Mouse (Mus musculus) heart, adult 2 months (tissue): ENCODE data around the gene Fanci.

ENCODE experiments used
- CTCF ChIP-seq: fragments of 200-600 bp; IDR thresholded peaks from 2 replicates; pipeline ENCODE4 v1.8.1; 2022; ENCODE audit warnings: antibody characterized with exemption, mild to moderate bottlenecking, moderate library complexity
- EP300 ChIP-seq: fragments of 200-500 bp; IDR thresholded peaks from 2 replicates; pipeline ENCODE4 v1.6.1; 2011; ENCODE audit warnings: low read depth, low read length, control low read depth; ENCODE audit not compliant: insufficient read depth
- POLR2A ChIP-seq: fragments of 200-500 bp; IDR thresholded peaks from 2 replicates; pipeline ENCODE4 v1.6.1; 2011; ENCODE audit warnings: mild to moderate bottlenecking, low read depth, low read length, control low read depth; ENCODE audit not compliant: insufficient read depth

- TF ChIP-seq CTCF, result no peak
- TF ChIP-seq EP300, result no peak
- no peak for TF ChIP-seq POLR2A
Measured at GRCm38 (mm10) chr7:79498356-79498755, 106.6 kb downstream of the Fanci start.
